Mouse (Mus musculus): ENCODE data around the gene Vmn1r174. TPM values are rescaled to one million over a fixed set of nuclear protein-coding genes. Genes with fewer than 3 reads are reported as not detected.
"Not testable (repeated sequence)": the region's sequence is repeated elsewhere in the genome, so short reads cannot be mapped to it uniquely, and the experiment has no call there.

Vmn1r174 gene
- polyA plus RNA-seq (2014; fragmentation: Nextera tagmentation; extraction: Ambion mirVana) = not detected in 2 replicates

DNA sequence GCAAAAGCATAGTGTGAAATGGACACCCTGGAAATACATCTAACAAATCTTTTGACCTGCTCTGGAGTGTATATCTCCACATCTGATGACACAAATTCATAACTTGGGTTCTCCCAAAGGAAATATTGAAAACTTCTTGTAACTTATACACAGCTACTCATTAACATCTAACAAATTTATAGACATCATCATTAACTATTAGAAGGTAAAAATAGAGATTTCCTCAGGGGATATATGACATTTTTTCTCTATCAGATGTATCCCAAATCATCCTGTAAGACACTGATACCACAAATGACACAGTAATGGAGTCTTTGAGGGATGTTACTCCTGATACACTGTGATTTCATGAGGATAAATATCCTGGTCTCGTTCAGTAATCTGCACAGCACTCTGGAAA is at the start of gene Vmn1r174:
TSS of gene Vmn1r174 (plus strand) at position 301 of the 400 bp plus-strand sequence.
- not testable (repeated sequence) for H3K9me3 ChIP-seq (ENCODE audit: control insufficient read depth, low read length); H3K36me3 ChIP-seq (ENCODE audit: control insufficient read depth, insufficient read depth, low read length); H3K27me3 ChIP-seq (ENCODE audit: control insufficient read depth, insufficient read depth, low read length); H3K9ac ChIP-seq (ENCODE audit: low read length); H3K4me1 ChIP-seq (ENCODE audit: control insufficient read depth, insufficient read depth, low read length); ATAC-seq (ENCODE audit: insufficient number of reproducible peaks, low FRiP score, low TSS enrichment, low read depth); DNase-seq (ENCODE audit: low spot score); H3K27ac ChIP-seq (replicated peaks; ENCODE audit: low read depth, low read length); H3K4me3 ChIP-seq (ENCODE audit: low read depth, low read length); H3K4me2 ChIP-seq (ENCODE audit: low read depth, severe bottlenecking)
- WGBS = 55% methylated on average over 1 of the region's 1 CpGs

GRCm38 (mm10) chr7:23784526-23784925 is 32.5 kb downstream of the Vmn1r174 start:
- Histone ChIP-seq H3K9me3 (ENCODE audit: control insufficient read depth, low read length) (peaks cover 24% of the 10 kb centered on the region; the same call in 1 of the 2 replicates), H3K4me3 (ENCODE audit: low read depth, low read length) (no peak overlapping the region), H3K27ac (replicated peaks; ENCODE audit: low read depth, low read length) (no peak overlapping the region), H3K27me3 (ENCODE audit: control insufficient read depth, insufficient read depth, low read length) (no peaks in the 10 kb centered on the region), H3K4me1 (ENCODE audit: control insufficient read depth, insufficient read depth, low read length) (no peaks in the 10 kb centered on the region), H3K4me2 (ENCODE audit: low read depth, severe bottlenecking) (no peak overlapping the region), H3K36me3 (ENCODE audit: control insufficient read depth, insufficient read depth, low read length) (no peaks in the 10 kb centered on the region), H3K9ac (ENCODE audit: low read length) (no peak overlapping the region)
- ATAC-seq (ENCODE audit: insufficient number of reproducible peaks, low FRiP score, low TSS enrichment, low read depth) = no peak
- no peak for DNase-seq (ENCODE audit: low spot score)
- 77% methylated on average over 6 of the region's 6 CpGs for WGBS

GRCm38 (mm10) chr7:23810543-23810942 is 58.5 kb downstream of the Vmn1r174 start, which contains the start of gene Vmn1r175:
Vmn1r175 (minus strand) TSS chr7:23810643.
- DNase-seq (ENCODE audit: low spot score); H3K4me1 ChIP-seq (ENCODE audit: control insufficient read depth, insufficient read depth, low read length); H3K9ac ChIP-seq (ENCODE audit: low read length); H3K27ac ChIP-seq (replicated peaks; ENCODE audit: low read depth, low read length); H3K36me3 ChIP-seq (ENCODE audit: control insufficient read depth, insufficient read depth, low read length); H3K9me3 ChIP-seq (ENCODE audit: control insufficient read depth, low read length); ATAC-seq (ENCODE audit: insufficient number of reproducible peaks, low FRiP score, low TSS enrichment, low read depth); H3K27me3 ChIP-seq (ENCODE audit: control insufficient read depth, insufficient read depth, low read length); H3K4me3 ChIP-seq (ENCODE audit: low read depth, low read length); H3K4me2 ChIP-seq (ENCODE audit: low read depth, severe bottlenecking): not testable (repeated sequence)

Other genes starting within 250 kb of the Vmn1r174 start
- not detected in 2 replicates for gene Vmn1r167, start 245.1 kb upstream of the Vmn1r174 start, polyA plus RNA-seq (2014; fragmentation: Nextera tagmentation; extraction: Ambion mirVana)
- gene Vmn1r168, start 212.5 kb upstream of the Vmn1r174 start, polyA plus RNA-seq (2014; fragmentation: Nextera tagmentation; extraction: Ambion mirVana) = not detected in 2 replicates
- gene Vmn1r169, start 176.7 kb upstream of the Vmn1r174 start, polyA plus RNA-seq (2014; fragmentation: Nextera tagmentation; extraction: Ambion mirVana) = not detected in 2 replicates
- gene Vmn1r170, start 146.1 kb upstream of the Vmn1r174 start, polyA plus RNA-seq (2014; fragmentation: Nextera tagmentation; extraction: Ambion mirVana) = not detected in 2 replicates
- not detected in 2 replicates for gene Vmn1r171, start 121.5 kb upstream of the Vmn1r174 start, polyA plus RNA-seq (2014; fragmentation: Nextera tagmentation; extraction: Ambion mirVana)
- not detected in 2 replicates for gene Vmn1r172, start 94.0 kb upstream of the Vmn1r174 start, polyA plus RNA-seq (2014; fragmentation: Nextera tagmentation; extraction: Ambion mirVana)
- not detected in 2 replicates for gene Vmn1r173, start 51.6 kb upstream of the Vmn1r174 start, polyA plus RNA-seq (2014; fragmentation: Nextera tagmentation; extraction: Ambion mirVana)
- gene Vmn1r175, start 58.4 kb downstream of the Vmn1r174 start, polyA plus RNA-seq (2014; fragmentation: Nextera tagmentation; extraction: Ambion mirVana) = not detected in 2 replicates
- gene Vmn1r176, start 85.1 kb downstream of the Vmn1r174 start, polyA plus RNA-seq (2014; fragmentation: Nextera tagmentation; extraction: Ambion mirVana) = not detected in 2 replicates
- gene Vmn1r177, start 114.2 kb downstream of the Vmn1r174 start, polyA plus RNA-seq (2014; fragmentation: Nextera tagmentation; extraction: Ambion mirVana) = not detected in 2 replicates
- not detected in 2 replicates for gene Vmn1r178, start 139.7 kb downstream of the Vmn1r174 start, polyA plus RNA-seq (2014; fragmentation: Nextera tagmentation; extraction: Ambion mirVana)
- gene Vmn1r179, start 174.7 kb downstream of the Vmn1r174 start, polyA plus RNA-seq (2014; fragmentation: Nextera tagmentation; extraction: Ambion mirVana) = not detected in 2 replicates
- not detected in 2 replicates for gene Vmn1r180, start 198.4 kb downstream of the Vmn1r174 start, polyA plus RNA-seq (2014; fragmentation: Nextera tagmentation; extraction: Ambion mirVana)
- not detected in 2 replicates for gene Vmn1r181, start 222.3 kb downstream of the Vmn1r174 start, polyA plus RNA-seq (2014; fragmentation: Nextera tagmentation; extraction: Ambion mirVana)
- gene V1rd19, start 249.4 kb downstream of the Vmn1r174 start, polyA plus RNA-seq (2014; fragmentation: Nextera tagmentation; extraction: Ambion mirVana) = not detected in 2 replicates